Mouse (Mus musculus): ENCODE results near the gene Scaf4.
"Not testable (repeated sequence)": the region's sequence is repeated elsewhere in the genome, so short reads cannot be mapped to it uniquely, and the experiment has no call there.

Scaf4 gene

DNA sequence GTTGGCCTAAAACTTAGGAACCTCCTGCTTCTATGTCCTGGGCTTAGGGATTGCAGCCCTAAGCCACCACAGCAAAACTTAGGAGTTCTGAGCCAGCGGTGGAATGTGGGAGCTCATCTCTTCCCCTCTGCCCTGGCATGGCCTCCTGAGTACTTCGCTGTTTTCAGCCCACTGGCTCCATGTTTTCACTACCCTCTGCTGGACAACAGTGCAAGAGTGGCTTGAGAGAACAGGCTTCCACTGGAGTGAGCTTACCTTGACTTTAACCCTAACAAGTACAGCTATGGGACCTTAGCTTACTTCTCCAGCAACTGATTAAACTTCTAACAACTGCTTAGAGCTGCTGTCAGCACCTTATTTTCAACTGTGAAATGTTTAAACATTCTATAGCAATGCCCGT, 49.1 kb downstream of the Scaf4 start:
- DNase-seq (ENCODE audit: low spot score): no peak

GRCm38 (mm10) chr16:90234617-90235016, 49.7 kb downstream of the Scaf4 start:
- DNase-seq (ENCODE audit: low spot score): no peak

- DNase-seq (ENCODE audit: low spot score): no peak
Observed at GRCm38 (mm10) chr16:90233702-90234101, 50.6 kb downstream of the Scaf4 start.

GRCm38 (mm10) chr16:90231302-90231701, 53.0 kb downstream of the Scaf4 start:
- no peak for DNase-seq (ENCODE audit: low spot score)

- no peak for DNase-seq (ENCODE audit: low spot score)
Observed at GRCm38 (mm10) chr16:90229897-90230296, 54.4 kb downstream of the Scaf4 start.

DNA sequence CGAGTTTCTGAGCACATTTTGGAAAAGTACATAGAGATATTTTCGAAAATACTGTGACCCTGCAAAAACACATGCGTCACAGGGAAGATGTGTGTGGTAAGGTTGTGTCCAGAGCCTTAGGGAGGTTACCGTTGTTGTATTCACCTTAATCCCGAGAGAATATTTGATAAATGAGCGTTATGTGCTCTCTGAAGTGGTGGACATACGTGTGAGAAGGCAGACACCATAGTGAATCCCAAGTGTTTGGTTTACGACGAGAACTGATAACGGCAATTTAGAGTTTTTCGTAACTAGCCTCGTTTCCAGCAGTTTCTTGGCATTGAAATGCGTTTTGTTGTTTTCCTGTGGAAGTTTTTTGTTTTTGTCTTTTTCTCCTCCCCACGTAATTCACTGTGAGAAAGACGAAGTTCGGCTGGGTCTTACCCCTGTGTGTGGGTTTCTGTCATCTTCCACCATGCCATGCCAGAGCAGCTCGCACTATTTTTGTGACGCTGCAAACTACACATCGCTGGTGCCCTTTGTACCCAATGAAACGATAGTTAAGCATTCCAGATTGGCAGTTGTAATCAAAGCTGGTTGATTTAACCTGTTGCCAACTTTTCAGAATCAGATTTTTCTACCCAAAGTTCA, 62.7 kb downstream of the Scaf4 start:
- no peak for DNase-seq (ENCODE audit: low spot score)

- peak; percentile 48 for DNase-seq (ENCODE audit: low spot score)
Observed at GRCm38 (mm10) chr16:90220892-90221431, 63.3 kb downstream of the Scaf4 start.

- peak; percentile 97 for DNase-seq (ENCODE audit: low spot score)
Observed at GRCm38 (mm10) chr16:90220026-90220891, 64.0 kb downstream of the Scaf4 start, which contains the start of gene Sod1. TSS of gene Sod1 (plus strand) at chr16:90220754.

GRCm38 (mm10) chr16:90219445-90219844, 64.9 kb downstream of the Scaf4 start:
- not testable (repeated sequence) for DNase-seq (ENCODE audit: low spot score)

- DNase-seq (ENCODE audit: low spot score): no peak
Observed at GRCm38 (mm10) chr16:90217926-90218325, 66.4 kb downstream of the Scaf4 start.

- no peak for DNase-seq (ENCODE audit: low spot score)
Observed at GRCm38 (mm10) chr16:90217356-90217755, 66.9 kb downstream of the Scaf4 start.

DNA sequence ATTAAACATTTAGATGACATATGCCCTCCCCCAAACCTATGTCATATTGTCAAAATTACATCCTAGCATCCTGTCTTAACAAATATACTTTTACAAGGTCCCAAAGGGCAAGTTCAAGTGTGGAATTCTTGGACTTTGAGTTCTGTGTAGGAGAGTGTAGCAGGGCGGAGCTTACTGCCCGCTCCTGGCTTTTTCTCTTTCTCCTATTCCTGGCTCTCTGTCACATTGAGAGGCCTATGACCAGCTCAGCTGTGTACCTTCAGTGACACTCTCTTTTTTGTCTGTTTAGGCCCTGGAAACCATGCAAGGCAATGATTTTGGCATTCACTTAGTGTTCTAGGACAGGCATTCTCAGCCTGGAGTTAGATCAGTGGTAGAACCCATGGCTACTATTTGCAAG, 67.9 kb downstream of the Scaf4 start:
- no peak for DNase-seq (ENCODE audit: low spot score)

GRCm38 (mm10) chr16:90215879-90216278, 68.4 kb downstream of the Scaf4 start:
- DNase-seq (ENCODE audit: low spot score): not testable (repeated sequence)

GRCm38 (mm10) chr16:90214731-90215565, 69.4 kb downstream of the Scaf4 start:
- no peak for DNase-seq (ENCODE audit: low spot score)

- DNase-seq (ENCODE audit: low spot score): no peak
Observed at GRCm38 (mm10) chr16:90213477-90214339, 70.6 kb downstream of the Scaf4 start.

GRCm38 (mm10) chr16:90211767-90212166, 72.5 kb downstream of the Scaf4 start:
- DNase-seq (ENCODE audit: low spot score): no peak

- no peak for DNase-seq (ENCODE audit: low spot score)
Observed at GRCm38 (mm10) chr16:90210717-90211116, 73.6 kb downstream of the Scaf4 start.

- DNase-seq (ENCODE audit: low spot score): no peak
Observed at GRCm38 (mm10) chr16:90208996-90209395, 75.3 kb downstream of the Scaf4 start.

DNA sequence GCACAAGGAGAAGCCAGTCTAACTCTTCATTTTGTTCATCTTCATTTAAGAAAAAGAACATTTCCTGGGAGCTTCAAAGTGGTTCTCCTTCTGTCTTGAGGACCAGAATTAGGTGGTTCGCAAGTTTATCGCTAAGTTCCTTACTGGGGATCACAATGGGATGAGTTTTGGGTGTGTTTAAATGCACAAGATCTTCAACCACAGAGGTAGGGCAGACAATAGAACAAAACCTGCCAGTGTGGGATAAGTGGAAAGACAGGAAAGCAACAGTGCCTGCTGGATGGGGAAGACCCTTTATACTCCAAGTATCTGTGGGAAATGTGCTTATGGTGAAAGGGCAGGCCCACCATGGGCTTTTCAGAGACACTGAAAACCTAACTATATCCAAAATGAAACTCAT, 79.4 kb downstream of the Scaf4 start:
- DNase-seq (ENCODE audit: low spot score): no peak

DNA sequence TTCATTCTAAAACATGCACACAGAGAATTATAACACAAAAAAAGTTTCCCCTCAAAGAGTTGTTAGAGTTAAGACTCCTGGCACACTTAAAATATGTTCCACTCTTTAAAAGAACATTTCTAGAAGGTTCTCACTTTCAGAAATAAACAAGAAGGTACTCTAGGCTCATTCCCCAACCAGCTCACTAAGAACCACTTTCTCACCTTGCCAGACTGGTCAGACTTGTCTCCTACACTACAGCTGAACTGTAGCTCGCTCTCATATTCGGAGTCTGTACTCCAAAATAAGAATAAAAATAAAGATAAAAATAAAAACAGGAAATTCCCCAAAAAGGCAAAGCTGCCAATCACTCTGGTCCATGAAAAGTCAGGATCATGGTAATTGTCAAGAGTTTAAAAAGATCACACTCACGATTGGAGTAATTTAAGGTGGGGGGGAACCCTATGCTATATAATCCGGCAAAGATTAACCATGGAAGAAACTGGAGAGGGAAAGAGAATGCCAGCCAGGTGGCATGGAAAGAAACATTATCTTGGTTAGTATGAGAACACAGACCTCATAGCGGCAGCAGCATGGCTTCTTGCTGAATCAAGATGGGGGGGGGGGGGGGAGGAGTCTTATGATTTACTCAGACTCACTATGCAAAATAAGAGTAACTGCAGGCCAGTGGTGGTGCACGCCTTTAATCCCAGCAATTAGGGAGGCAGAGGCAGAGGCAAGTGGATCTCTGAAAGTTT, 80.9 kb downstream of the Scaf4 start:
- DNase-seq (ENCODE audit: low spot score): no peak

All from embryo, embryonic 10 days (tissue).